Mouse (Mus musculus) granulocyte monocyte progenitor cell, adult 5-6 weeks (primary cell): ENCODE measurements at regions not wholly inside any gene's neighbourhood (a gene's known extent, or its start where the extent isn't known, plus 50 kb on each side); places are given as distances from the start of the nearest gene placed in this dataset.

Experiments used
- ATAC-seq: replicated peaks from 2 replicates; pipeline ENCODE4 v1.8.0; 2016; ENCODE audit warnings: mild to moderate bottlenecking, moderate TSS enrichment, inconsistent platforms; ENCODE audit not compliant: poor library complexity, severe bottlenecking

DNA sequence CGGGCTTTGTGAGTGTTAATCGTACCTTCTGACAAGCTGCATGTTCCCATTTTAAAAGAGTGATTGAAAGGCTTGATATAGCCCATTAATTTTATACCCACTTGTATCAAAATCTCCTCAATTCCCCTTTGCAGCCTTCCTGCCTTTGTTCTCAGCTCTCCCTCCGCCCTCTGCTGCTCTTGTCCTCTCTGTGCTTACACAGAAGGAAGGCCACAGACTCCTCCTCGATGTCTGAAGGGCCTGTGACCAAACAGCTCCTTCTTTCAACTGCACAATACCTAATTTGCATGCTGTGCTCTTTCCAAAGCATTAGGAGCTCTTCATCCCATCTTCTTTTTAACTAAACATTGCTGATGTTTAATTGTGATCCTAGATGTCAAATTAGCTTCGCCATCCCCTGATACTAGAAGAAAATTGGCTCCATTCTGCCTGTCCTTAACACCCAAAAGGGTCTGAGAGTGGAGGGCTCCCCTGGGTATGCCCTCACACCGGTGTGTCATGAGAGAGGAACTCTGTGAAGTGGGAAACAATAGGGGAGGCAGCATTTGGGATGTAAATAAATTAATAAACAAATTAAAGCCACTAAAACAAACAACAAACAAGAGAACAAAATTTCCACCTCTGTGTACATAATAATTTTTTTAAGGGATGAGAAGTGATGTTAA is 90.8 kb upstream of the Ppargc1a start:
- ATAC-seq = no peak

DNA sequence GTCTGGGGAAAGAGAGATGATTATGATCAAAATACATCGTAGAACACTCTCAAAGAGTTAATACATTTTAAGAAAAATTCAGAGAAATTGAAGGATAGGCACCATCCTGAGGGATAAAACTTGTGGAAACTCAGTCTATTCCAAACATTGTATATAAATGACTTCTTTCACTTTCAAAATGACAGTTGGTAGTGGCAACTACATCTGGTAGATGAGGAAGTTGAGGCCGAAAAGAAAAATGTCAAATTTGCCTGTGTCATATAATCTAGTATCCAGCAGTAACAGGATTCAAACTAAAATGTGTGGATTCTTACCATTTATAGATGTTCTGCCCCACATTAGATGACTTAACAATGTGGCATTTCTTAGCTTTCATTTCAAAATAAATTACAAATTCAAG is 86.0 kb upstream of the Ppargc1a start:
- no peak; the same call in 1 of the 2 replicates for ATAC-seq

DNA sequence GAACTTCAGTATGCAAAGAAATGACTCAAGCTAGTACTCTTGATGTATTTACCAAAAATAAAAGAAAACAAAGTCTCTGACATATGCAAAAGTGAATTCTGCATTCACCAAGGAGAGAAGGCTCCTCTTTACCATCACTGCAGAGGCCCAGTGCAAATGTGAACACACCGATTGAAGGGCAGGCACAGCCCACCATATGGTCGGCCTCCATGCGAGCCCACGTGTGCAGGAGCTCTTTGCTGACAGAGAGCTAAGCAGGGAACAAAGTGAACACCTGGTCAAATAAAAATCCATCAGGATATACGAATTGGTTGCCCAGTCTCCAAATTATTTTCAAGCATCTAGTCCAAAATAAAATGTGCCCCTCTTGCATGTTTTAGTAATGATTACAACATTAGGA is 56.9 kb upstream of the Ppargc1a start:
- ATAC-seq = no peak
